Mouse (Mus musculus): Measurements from ENCODE around the gene Ankrd6.

Gene Ankrd6

DNA sequence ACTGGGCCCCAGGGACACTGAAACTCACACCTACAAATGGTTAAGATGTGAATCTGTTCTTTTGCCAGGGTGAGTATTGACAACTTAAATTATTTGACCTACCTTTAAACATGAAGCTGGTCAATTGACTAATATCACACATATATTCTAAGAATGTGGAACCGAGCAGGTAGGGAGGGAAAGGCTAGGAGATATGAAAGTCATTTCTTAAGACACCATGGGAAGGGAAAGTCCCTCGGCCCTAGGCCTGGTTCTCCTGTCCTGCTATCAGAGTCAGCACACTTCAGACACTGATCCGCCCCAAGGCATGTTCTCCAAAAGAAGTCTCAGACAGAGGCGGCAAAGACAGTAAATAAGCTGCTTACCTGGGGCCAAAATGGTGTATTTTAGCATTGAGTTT is 95.7 kb downstream of the Ankrd6 start:
- no peak for DNase-seq (ENCODE audit: low spot score)

GRCm38 (mm10) chr4:32853609-32854188 is 96.9 kb downstream of the Ankrd6 start:
- no peak for DNase-seq (ENCODE audit: low spot score)

GRCm38 (mm10) chr4:32852819-32853218 is 97.8 kb downstream of the Ankrd6 start:
- DNase-seq (ENCODE audit: low spot score) = no peak

GRCm38 (mm10) chr4:32852294-32852693 is 98.3 kb downstream of the Ankrd6 start:
- DNase-seq (ENCODE audit: low spot score) = no peak

GRCm38 (mm10) chr4:32838401-32838800 is 112.2 kb downstream of the Ankrd6 start:
- DNase-seq (ENCODE audit: low spot score) = no peak

GRCm38 (mm10) chr4:32836071-32836470 is 114.6 kb downstream of the Ankrd6 start:
- no peak for DNase-seq (ENCODE audit: low spot score)

DNA sequence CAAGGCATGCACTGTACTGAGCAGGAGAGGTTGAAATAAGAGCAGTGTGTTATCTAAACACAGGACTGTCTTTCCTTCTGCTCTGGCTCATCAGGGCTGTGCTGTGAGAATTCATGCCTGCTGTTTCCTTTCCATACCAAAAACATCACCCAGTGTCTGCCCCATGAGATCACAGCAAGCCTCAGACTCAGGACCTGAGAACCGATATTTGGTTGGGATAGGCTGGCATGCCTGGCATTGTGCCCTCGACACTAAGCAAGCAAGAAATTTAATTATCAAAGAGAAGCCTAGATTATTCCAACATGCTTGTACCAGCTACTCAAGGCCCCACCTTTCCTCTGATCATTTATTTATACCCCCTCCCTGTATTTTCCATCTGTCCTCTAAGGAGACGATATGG is 116.1 kb downstream of the Ankrd6 start:
- no peak for DNase-seq (ENCODE audit: low spot score)

GRCm38 (mm10) chr4:32833494-32834282 is 117.0 kb downstream of the Ankrd6 start:
- DNase-seq (ENCODE audit: low spot score) = no peak

DNA sequence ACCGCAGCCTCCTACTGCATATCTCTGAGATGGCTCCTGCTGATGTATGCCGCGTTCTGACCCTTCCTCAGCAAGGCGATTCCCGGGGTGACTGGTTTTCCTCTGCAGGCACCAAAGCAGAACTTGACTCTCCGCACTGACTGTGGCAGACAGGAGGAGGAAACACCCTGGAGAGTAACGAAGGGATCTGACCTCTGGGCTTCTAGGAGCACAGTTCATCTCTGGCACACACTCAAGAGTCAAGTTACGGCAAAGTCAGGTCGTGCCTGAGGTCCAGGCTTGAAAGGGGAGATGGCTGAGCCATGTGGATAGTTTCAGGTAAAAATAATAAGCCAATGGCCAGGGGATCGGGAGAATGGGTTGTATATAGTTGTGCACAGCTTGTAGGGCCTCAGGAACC is 121.3 kb downstream of the Ankrd6 start:
- DNase-seq (ENCODE audit: low spot score) = no peak

DNA sequence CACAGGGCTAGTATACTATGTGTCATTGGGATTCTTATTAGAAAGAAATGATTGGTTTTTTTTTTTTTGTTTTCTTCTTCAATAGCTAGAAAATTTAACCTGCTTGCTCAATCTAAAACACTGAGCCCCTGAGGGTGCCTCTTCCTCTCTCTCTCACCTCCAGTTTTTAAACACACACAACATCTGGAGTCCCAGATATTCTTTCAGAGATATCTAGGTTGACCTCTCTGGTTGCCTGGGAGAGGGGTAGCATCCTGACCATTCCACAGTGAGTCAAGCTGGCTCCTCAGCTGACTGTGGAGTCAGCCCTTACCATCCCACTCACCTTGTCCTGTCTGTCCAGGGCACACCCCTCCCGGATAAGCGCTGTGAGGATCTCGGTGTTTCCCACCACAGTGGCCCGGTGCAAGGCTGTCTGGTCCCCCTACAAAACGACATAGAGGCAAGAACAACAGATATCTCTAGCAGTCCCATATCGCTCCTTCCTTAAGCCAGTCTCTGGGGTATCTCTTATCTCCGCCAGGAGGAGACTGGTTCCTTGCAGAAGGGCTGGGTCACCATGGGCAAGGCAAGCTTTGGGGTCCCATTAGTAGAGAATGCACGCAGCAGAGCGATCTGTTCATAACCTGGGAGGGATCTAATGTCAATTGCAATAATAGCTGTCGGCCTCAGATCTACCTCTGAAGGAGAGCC is 122.1 kb downstream of the Ankrd6 start:
- DNase-seq (ENCODE audit: low spot score) = no peak

GRCm38 (mm10) chr4:32826925-32827324 is 123.7 kb downstream of the Ankrd6 start:
- peak; percentile 5 for DNase-seq (ENCODE audit: low spot score)

DNA sequence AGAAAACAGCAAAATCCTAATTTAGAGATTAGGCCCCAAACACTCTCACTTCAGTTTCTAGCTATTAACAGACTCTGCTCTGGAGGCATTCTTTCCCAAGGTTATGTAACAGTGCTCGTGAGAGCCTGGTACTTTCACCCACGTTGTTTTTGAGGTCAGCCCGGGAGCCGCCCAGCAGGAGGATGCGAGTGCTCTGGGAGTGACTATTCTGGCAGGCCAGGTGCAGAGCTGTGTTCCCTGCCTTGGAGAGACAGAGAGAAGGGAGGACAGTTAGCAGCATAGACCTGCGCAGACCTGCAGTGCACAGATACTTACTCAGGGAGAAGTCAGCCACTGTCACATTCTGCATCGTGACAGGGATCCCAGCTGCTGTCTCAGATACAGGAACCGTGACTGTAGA is 126.4 kb downstream of the Ankrd6 start:
- no peak for DNase-seq (ENCODE audit: low spot score)

DNA sequence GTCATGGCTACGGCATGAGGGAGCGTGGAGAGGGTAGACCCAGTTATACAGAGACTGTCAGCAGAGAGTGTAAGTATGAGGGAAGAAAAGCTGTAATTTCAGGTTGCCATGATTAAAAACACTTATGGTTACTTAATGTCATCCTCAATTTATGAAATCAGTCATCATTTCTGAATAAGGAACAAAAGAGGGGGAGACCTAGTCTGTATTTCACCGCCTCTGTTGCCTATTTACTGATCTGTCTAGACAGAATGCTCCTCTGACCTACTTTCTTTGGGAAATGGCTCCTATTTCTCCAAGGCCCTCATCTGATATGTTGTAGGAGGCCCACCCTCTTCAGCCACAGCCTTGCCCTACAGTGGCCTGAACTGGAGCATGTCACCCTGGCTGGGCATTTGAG is 130.0 kb downstream of the Ankrd6 start:
- no peak for DNase-seq (ENCODE audit: low spot score)

- no peak for DNase-seq (ENCODE audit: low spot score)
These were observed 133.2 kb downstream of the Ankrd6 start for GRCm38 (mm10) chr4:32817478-32817877.

GRCm38 (mm10) chr4:32800577-32801170 is 150.0 kb downstream of the Ankrd6 start:
- no peak for DNase-seq (ENCODE audit: low spot score)

GRCm38 (mm10) chr4:32799966-32800576 is 150.6 kb downstream of the Ankrd6 start, which contains the start of gene Lyrm2:
Gene Lyrm2 (plus strand): TSS chr4:32800253.
- peak; percentile 64 for DNase-seq (ENCODE audit: low spot score)

DNA sequence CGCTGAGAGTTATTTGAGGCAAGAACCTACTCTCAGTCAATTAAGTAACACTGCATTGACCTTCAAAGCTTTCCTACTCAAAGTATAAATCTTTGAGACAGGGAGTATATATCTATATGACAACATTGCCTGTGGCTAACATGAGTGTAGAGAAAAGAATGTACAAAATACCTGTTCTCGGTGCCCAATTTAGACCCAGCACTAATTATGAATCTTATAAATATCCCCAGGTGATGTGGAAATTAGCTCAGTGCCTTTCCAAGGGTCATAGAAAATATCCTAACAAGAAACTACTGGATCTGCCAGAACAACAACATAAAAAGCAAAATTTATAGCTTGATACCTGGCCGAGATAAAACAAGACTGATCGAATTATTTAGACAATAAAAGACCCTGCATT is 151.7 kb downstream of the Ankrd6 start:
- DNase-seq (ENCODE audit: low spot score) = no peak

- DNase-seq (ENCODE audit: low spot score) = no peak
These were observed 161.6 kb downstream of the Ankrd6 start for GRCm38 (mm10) chr4:32789020-32789419.

GRCm38 (mm10) chr4:32787110-32787509 is 163.5 kb downstream of the Ankrd6 start:
- DNase-seq (ENCODE audit: low spot score) = no peak

DNA sequence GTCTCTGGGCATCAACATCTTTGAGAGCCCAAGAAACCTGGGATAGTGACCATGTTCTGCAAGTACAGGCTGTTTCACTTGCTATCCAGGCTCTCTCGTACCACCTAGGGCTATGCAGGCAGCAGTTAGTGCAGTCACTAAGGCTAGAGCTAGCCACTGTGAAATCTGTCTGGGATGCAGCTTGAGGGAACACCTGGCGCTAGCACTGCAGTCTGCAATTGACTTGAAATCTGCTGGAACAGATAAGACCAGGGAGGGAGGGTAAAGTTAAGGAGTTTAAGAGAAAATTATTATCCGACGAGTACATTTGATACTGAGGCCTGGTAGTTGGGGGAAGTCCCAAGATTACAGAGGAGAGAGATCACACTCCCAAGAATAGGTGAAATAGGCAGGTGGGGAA is 170.6 kb downstream of the Ankrd6 start:
- no peak for DNase-seq (ENCODE audit: low spot score)

DNA sequence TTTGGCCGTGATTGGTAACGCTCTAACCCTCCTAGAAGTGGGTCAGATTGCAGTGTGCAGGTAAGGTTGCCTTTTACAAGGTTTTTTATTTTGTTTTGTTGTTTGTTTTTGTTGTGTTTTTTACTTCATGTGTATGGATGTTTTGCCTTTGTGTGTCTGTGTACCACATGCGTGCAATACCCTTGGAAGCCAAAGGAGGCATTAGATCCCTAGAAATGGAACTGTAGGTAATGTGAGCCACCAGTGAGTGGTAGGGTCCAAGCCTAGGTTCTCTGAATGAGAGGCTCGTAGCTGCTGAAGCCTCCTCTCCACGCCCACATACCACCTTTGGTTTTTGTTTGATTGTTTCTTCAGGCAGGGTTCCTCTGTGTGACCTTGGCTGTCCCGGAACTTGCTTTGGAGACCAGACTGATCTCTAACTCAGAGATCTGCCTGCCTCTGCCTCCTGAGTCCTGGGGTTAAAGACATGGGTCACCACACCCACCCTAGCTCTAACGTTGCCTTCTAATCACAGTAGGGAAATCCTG is 180.3 kb downstream of the Ankrd6 start:
- DNase-seq (ENCODE audit: low spot score) = no peak

- no peak for DNase-seq (ENCODE audit: low spot score)
These were observed 182.6 kb downstream of the Ankrd6 start for GRCm38 (mm10) chr4:32768046-32768445.

Measured in ovary, postnatal 14 days (tissue).